Mouse (Mus musculus): ENCODE results near the gene Eif4ebp2. TPM values are rescaled to one million over a fixed set of nuclear protein-coding genes. Genes with fewer than 3 reads are reported as not detected.

The Eif4ebp2 gene
- polyA plus RNA-seq, 1 experiment from 2014 or later = 50.6 TPM

GRCm38 (mm10) chr10:61480488-61480887 is 28.0 kb upstream of the Eif4ebp2 start:
- Histone ChIP-seq H3K9me3 (replicated peaks) (no peaks in the 10 kb centered on the region), H3K27ac (no peak overlapping the region)
- 62% methylated on average over 1 of the region's 1 CpGs for WGBS

DNA sequence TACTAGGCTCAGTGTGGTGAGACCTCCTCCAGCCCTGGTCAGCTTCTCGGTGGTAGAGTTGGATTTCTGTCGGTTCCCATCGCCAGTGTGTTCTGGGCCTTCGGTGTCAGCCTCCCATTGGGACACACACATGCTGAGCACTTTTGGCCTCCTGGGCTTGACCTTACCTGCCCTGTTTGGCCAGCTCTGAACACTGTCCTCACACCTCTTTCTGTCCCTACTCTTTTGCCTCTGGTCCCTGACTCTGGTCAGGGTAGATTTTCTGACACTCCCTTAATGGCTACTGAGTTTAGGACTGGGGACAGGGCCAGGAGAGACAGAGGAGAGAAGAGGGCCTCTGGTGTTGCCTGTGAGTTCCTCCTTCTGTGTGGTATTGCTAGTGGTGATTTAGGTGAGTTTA is 27.5 kb upstream of the Eif4ebp2 start:
- H3K4me2 ChIP-seq = no peak overlapping the region
- ATAC-seq (replicated peaks; ENCODE audit: insufficient number of reproducible peaks, insufficient read depth, low FRiP score, low read depth) = no peak
- 75% methylated on average over 4 of the region's 4 CpGs for WGBS

More at GRCm38 (mm10) chr10:61480488-61480887, 28.0 kb upstream of the Eif4ebp2 start:
- peaks cover 9% of the 10 kb centered on the region for H3K4me1 ChIP-seq (replicated peaks)
- no peaks in the 10 kb centered on the region for H3K27me3 ChIP-seq
- no peaks in the 10 kb centered on the region for H3K36me3 ChIP-seq
- H3K4me2 ChIP-seq = no peak overlapping the region
- no peak overlapping the region for H3K4me3 ChIP-seq
- no peak for ATAC-seq (replicated peaks; ENCODE audit: insufficient number of reproducible peaks, insufficient read depth, low FRiP score, low read depth)
- no peak overlapping the region for H3K9ac ChIP-seq

GRCm38 (mm10) chr10:61479461-61479860 is 27.0 kb upstream of the Eif4ebp2 start:
- ATAC-seq (replicated peaks; ENCODE audit: insufficient number of reproducible peaks, insufficient read depth, low FRiP score, low read depth) = no peak
- H3K27ac ChIP-seq = no peak overlapping the region

More for the DNA sequence above, 27.5 kb upstream of the Eif4ebp2 start:
- H3K4me3 ChIP-seq = no peak overlapping the region
- no peak overlapping the region for H3K9ac ChIP-seq
- peaks cover 14% of the 10 kb centered on the region for H3K4me1 ChIP-seq (replicated peaks)
- no peaks in the 10 kb centered on the region for H3K9me3 ChIP-seq (replicated peaks)
- no peak overlapping the region for H3K27ac ChIP-seq
- H3K36me3 ChIP-seq = no peaks in the 10 kb centered on the region
- H3K27me3 ChIP-seq = no peaks in the 10 kb centered on the region

DNA sequence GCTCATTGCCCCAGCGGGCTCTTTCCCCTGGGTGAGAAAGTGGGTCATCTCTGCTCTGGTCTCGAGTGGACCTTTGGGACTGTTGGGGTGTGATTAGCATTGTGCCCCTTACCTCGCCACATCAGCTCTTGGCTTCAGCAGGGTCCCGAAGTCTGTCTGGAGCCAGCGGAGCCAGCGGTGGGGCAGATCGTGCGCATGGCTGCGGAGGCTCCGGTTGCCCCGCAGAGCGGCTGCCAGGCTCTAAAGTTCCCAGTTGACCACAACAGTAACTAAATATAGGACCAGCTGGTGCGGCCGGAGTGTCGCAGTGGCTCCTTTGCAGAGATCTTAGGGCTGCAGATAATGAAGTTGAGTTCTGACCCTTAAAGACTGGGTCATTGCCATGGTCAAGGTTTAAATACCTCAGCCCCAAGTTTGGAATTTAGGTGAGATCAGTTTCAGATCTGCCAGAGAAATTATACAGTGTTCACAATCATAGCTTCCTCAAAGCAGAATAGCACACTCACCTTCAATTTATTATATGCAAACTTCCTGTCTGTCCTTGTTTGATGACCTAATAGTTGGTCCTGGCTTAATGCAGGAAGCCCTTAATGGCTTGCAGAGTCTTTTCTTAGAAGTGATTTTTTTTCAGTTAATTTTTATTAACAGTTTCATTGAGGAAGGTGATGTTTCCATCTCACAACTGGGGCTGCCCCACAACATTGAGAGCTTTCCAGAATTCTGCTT is 24.1 kb upstream of the Eif4ebp2 start:
- no peaks in the 10 kb centered on the region for H3K36me3 ChIP-seq
- peaks cover 23% of the 10 kb centered on the region for H3K4me1 ChIP-seq (replicated peaks)
- H3K9ac ChIP-seq = peak overlapping the region; percentile 71
- H3K4me2 ChIP-seq = peak overlapping the region; percentile 96
- no peaks in the 10 kb centered on the region for H3K9me3 ChIP-seq (replicated peaks)
- 4% methylated on average over 15 of the region's 15 CpGs for WGBS
- peak overlapping the region; percentile 70 for H3K4me3 ChIP-seq
- no peaks in the 10 kb centered on the region for H3K27me3 ChIP-seq
- H3K27ac ChIP-seq = peak overlapping the region; percentile 81
- ATAC-seq (replicated peaks; ENCODE audit: insufficient number of reproducible peaks, insufficient read depth, low FRiP score, low read depth) = no peak

More at GRCm38 (mm10) chr10:61479461-61479860, 27.0 kb upstream of the Eif4ebp2 start:
- WGBS = 87% methylated on average over 10 of the region's 10 CpGs
- H3K9me3 ChIP-seq (replicated peaks) = no peaks in the 10 kb centered on the region
- no peaks in the 10 kb centered on the region for H3K36me3 ChIP-seq
- H3K27me3 ChIP-seq = no peaks in the 10 kb centered on the region
- no peak overlapping the region for H3K9ac ChIP-seq
- no peak overlapping the region for H3K4me2 ChIP-seq
- peaks cover 17% of the 10 kb centered on the region for H3K4me1 ChIP-seq (replicated peaks)
- H3K4me3 ChIP-seq = no peak overlapping the region

DNA sequence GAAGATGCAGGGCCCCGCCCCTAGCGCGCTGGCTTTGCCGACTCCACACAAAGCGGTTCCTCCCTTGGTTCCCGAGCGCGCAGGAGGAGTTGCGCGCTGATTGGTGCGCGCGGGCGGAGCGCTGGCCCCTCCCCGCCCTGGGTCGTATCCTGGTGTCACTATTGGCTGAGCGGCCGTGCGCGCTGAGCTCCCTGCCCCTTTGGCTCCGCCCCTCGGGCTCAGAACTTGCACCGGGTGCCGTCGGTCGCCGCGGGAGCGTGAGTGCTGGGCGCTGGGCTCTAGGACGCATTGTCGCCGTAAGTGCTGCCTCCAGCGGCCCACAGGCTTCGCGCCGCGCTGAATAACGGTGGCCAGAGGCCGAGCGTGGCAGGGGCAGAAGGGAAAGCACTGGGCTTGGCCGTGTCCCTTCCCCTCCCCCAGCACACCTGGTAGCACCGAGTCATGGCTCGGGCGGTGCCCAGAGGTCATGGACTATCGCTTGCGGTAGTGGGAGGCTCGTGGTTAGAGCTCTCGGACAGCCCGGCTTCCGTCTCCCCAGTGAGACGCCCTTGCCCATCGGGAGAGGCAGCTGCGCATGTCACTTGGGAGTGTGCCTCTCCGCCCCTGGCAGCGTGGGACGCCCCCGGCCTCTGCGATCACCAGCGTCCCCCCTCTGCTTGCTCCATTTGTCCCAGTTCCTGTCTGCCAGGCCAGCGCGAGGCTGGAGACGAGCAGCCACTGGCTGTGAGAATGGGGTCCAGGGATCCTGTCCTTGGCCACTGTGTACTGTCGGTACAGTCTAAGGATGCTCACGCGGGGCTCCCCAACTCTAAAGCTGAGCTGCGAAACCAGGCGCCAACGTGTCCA is 23.4 kb upstream of the Eif4ebp2 start, which contains the start of gene Lrrc20:
Lrrc20 (plus strand) TSS at position 208 of the 846 bp plus-strand sequence.
- no peaks in the 10 kb centered on the region for H3K27me3 ChIP-seq
- peak within 1 kb of the TSS; percentile 81 for H3K27ac ChIP-seq
- H3K36me3 ChIP-seq = no peaks in the 10 kb centered on the region
- H3K4me1 ChIP-seq (replicated peaks) = peaks cover 23% of the 10 kb centered on the region
- WGBS = under 1% methylated on average over 70 of the region's 70 CpGs
- H3K9ac ChIP-seq = peak within 1 kb of the TSS; percentile 71
- H3K4me2 ChIP-seq = peak within 1 kb of the TSS; percentile 96
- peak within 1 kb of the TSS; percentile 70 for H3K4me3 ChIP-seq
- ATAC-seq (replicated peaks; ENCODE audit: insufficient number of reproducible peaks, insufficient read depth, low FRiP score, low read depth) = peak; percentile 96
- H3K9me3 ChIP-seq (replicated peaks) = no peaks in the 10 kb centered on the region

DNA sequence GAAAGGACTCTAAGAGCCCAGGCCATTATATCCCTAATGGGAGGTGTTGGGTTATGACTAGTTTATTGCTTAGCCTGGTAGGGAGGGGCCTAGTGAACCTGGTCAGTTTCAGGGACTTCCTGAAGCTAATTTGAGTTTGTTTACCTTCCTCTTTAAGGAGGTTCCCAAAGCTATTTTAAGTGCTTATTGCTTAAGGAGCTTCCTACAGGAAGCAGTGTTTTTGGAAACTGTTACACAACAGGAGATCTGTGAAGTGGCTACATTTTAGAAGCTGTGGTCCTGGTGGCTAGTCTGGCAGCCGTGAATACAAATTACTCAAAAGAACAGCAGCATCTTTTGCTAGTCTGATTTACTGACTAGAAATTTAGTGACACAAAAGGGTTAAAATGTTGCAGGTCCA is 21.9 kb upstream of the Eif4ebp2 start:
- H3K36me3 ChIP-seq = no peaks in the 10 kb centered on the region
- no peak overlapping the region for H3K4me2 ChIP-seq
- ATAC-seq (replicated peaks; ENCODE audit: insufficient number of reproducible peaks, insufficient read depth, low FRiP score, low read depth) = no peak
- H3K27ac ChIP-seq = peak overlapping the region; percentile 79
- no peak overlapping the region for H3K4me3 ChIP-seq
- WGBS = 64% methylated on average over 1 of the region's 1 CpGs
- no peaks in the 10 kb centered on the region for H3K9me3 ChIP-seq (replicated peaks)
- peaks cover 23% of the 10 kb centered on the region for H3K4me1 ChIP-seq (replicated peaks)
- no peaks in the 10 kb centered on the region for H3K27me3 ChIP-seq
- no peak overlapping the region for H3K9ac ChIP-seq

DNA sequence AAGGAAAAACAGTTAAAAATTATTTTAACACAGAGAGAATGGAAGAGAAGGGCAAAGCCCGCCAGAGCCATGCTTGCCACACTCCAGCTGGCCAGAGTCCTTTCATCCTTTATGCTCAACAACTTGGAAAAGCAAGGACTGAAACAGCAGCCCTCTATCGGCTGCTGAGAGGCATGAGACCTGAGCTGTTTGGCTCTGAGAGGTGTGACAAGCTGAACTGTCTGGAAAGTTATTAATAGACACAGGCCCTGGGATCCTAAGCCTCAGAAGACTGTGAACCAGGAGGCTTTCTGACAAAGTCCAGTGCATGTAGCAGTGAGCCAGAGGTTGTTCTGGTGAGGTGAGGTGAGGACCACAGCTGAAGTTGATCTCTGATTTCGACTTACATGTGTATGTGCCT is 21.2 kb upstream of the Eif4ebp2 start:
- ATAC-seq (replicated peaks; ENCODE audit: insufficient number of reproducible peaks, insufficient read depth, low FRiP score, low read depth) = peak; percentile 58; the same call in 1 of the 2 replicates
- H3K4me1 ChIP-seq (replicated peaks) = peaks cover 23% of the 10 kb centered on the region
- H3K27ac ChIP-seq = peak overlapping the region; percentile 79
- no peak overlapping the region for H3K4me2 ChIP-seq
- H3K9me3 ChIP-seq (replicated peaks) = no peaks in the 10 kb centered on the region
- no peaks in the 10 kb centered on the region for H3K27me3 ChIP-seq
- no peak overlapping the region for H3K9ac ChIP-seq
- 40% methylated on average over 3 of the region's 3 CpGs for WGBS
- H3K4me3 ChIP-seq = no peak overlapping the region
- no peaks in the 10 kb centered on the region for H3K36me3 ChIP-seq

DNA sequence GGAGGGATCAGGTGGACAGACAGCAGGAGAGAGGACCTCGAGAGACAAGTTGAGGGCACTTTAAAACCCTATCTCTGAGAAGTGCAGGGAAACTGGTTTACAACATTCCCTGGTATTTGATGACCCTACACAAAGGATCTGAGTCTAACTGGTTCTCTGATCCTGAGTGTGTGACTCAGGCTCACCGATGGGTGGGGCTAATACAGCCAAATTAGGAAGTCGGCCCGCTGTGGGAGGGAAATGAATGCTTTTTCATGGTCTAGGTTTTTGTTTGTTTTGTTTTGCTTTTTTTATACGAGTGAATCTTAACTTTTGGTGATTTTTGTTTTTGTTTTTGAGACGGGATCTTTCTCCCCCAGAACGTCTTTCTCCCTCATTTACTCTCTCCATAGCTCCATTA is 16.4 kb upstream of the Eif4ebp2 start:
- H3K4me1 ChIP-seq (replicated peaks) = peaks cover 5% of the 10 kb centered on the region
- no peak for ATAC-seq (replicated peaks; ENCODE audit: insufficient number of reproducible peaks, insufficient read depth, low FRiP score, low read depth)
- H3K27me3 ChIP-seq = no peaks in the 10 kb centered on the region
- 59% methylated on average over 7 of the region's 7 CpGs for WGBS
- no peak overlapping the region for H3K27ac ChIP-seq
- H3K4me2 ChIP-seq = no peak overlapping the region
- no peaks in the 10 kb centered on the region for H3K36me3 ChIP-seq
- H3K9ac ChIP-seq = no peak overlapping the region
- H3K4me3 ChIP-seq = no peak overlapping the region
- no peaks in the 10 kb centered on the region for H3K9me3 ChIP-seq (replicated peaks)

- H3K27me3 ChIP-seq = no peaks in the 10 kb centered on the region
- no peaks in the 10 kb centered on the region for H3K4me1 ChIP-seq (replicated peaks)
- no peak overlapping the region for H3K9ac ChIP-seq
- no peak for ATAC-seq (replicated peaks; ENCODE audit: insufficient number of reproducible peaks, insufficient read depth, low FRiP score, low read depth)
- H3K4me3 ChIP-seq = no peak overlapping the region
- no peak overlapping the region for H3K4me2 ChIP-seq
- H3K27ac ChIP-seq = no peak overlapping the region
- 22% methylated on average over 5 of the region's 5 CpGs for WGBS
- no peaks in the 10 kb centered on the region for H3K9me3 ChIP-seq (replicated peaks)
- no peaks in the 10 kb centered on the region for H3K36me3 ChIP-seq
Observed at GRCm38 (mm10) chr10:61466873-61467272, 14.4 kb upstream of the Eif4ebp2 start.

GRCm38 (mm10) chr10:61466242-61466641 is 13.8 kb upstream of the Eif4ebp2 start:
- H3K36me3 ChIP-seq = no peaks in the 10 kb centered on the region
- no peak overlapping the region for H3K9ac ChIP-seq
- H3K27ac ChIP-seq = no peak overlapping the region
- 58% methylated on average over 8 of the region's 8 CpGs for WGBS
- no peak overlapping the region for H3K4me2 ChIP-seq
- no peaks in the 10 kb centered on the region for H3K9me3 ChIP-seq (replicated peaks)
- no peak overlapping the region for H3K4me3 ChIP-seq
- H3K27me3 ChIP-seq = no peaks in the 10 kb centered on the region
- no peaks in the 10 kb centered on the region for H3K4me1 ChIP-seq (replicated peaks)
- ATAC-seq (replicated peaks; ENCODE audit: insufficient number of reproducible peaks, insufficient read depth, low FRiP score, low read depth) = no peak

DNA sequence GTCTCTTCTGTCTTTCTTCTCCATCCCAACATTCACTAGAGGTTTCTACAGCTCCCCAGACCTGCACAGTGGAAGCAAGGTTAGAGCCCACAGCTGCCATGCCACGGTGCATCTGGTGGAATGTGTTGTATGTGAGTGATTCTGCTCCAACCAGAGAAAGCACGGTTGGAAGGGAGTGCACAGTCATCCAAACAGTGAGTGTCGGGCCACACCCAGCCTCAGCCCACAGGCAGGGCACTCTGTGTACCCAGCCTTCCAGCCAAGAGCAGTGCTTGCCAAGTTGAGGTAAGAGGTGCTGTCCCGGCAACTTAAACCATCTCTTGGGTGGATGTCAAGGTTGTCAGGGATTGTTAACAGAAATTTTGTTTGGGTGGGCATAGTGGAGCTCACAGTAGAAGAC is 12.5 kb upstream of the Eif4ebp2 start:
- ATAC-seq (replicated peaks; ENCODE audit: insufficient number of reproducible peaks, insufficient read depth, low FRiP score, low read depth) = no peak
- Histone ChIP-seq H3K36me3 (no peaks in the 10 kb centered on the region), H3K4me2 (no peak overlapping the region), H3K9me3 (replicated peaks) (no peaks in the 10 kb centered on the region), H3K27me3 (no peaks in the 10 kb centered on the region), H3K9ac (no peak overlapping the region), H3K27ac (no peak overlapping the region), H3K4me3 (no peak overlapping the region), H3K4me1 (replicated peaks) (no peaks in the 10 kb centered on the region)
- WGBS = 66% methylated on average over 4 of the region's 4 CpGs
